Mouse (Mus musculus) G1E (cell line): ENCODE data around the gene Fstl4.

Experiments
- CTCF ChIP-seq: IDR thresholded peaks from 2 replicates; pipeline ENCODE4 v1.5.1; 2012; ENCODE audit warnings: low read depth, low read length, inconsistent platforms, mixed read lengths
- GATA1 ChIP-seq: IDR thresholded peaks from 2 replicates; pipeline ENCODE4 v1.6.1; 2012; ENCODE audit warnings: borderline replicate concordance, low read length, inconsistent platforms, mixed read lengths
- GATA2 ChIP-seq: IDR thresholded peaks from 2 replicates; pipeline ENCODE4 v1.6.1; 2012; ENCODE audit warnings: low read depth, low read length, inconsistent platforms, borderline replicate concordance
- POLR2AphosphoS5 ChIP-seq: IDR thresholded peaks from 2 replicates; pipeline ENCODE4 v1.6.1; 2012; ENCODE audit warnings: low read depth, low read length, inconsistent platforms; ENCODE audit not compliant: insufficient replicate concordance
- TAL1 ChIP-seq: conservative IDR thresholded peaks from 2 replicates; pipeline ENCODE4 v1.6.1; 2012; ENCODE audit warnings: low read depth, low read length, inconsistent platforms, mixed read lengths

GRCm38 (mm10) chr11:52968809-52969208, 204.4 kb downstream of the Fstl4 start:
- no peak for TF ChIP-seq CTCF
- no peak for TF ChIP-seq TAL1
- no peak for TF ChIP-seq GATA2
- TF ChIP-seq GATA1: no peak
- TF ChIP-seq POLR2AphosphoS5: no peak
